Mouse (Mus musculus) embryonic facial prominence, embryonic 11.5 days (tissue): ENCODE data around the gene Trmt10a. TPM values are rescaled to one million over a fixed set of nuclear protein-coding genes. Genes with fewer than 3 reads are reported as not detected.
A peak's percentile ranks its signal among the peaks of the same experiment; 100 is the strongest.

Experiments
- ATAC-seq: fragments of 200-750 bp; cut with Nextera tagmentation; replicated peaks from 2 replicates; pipeline ENCODE4 v1.8.0; 2017; ENCODE audit warnings: low read depth; ENCODE audit not compliant: insufficient number of reproducible peaks, low FRiP score, low TSS enrichment
- DNase-seq: peaks from one replicate; pipeline ENCODE4 v3.0.0-alpha.2; 2015; ENCODE audit warnings: low spot score
- H3K27ac ChIP-seq: fragments of 300-500 bp; sonication (generic); replicated peaks from 2 replicates; pipeline ENCODE4 v1.5.1; 2014; ENCODE audit warnings: mild to moderate bottlenecking, low read depth, low read length, control low read depth
- H3K27me3 ChIP-seq: fragments of 300-500 bp; sonication (generic); 2 replicates; pipeline ENCODE4 v1.6.1; 2014; ENCODE audit warnings: mild to moderate bottlenecking, low read length, moderate library complexity, mixed read lengths; ENCODE audit not compliant: control insufficient read depth, insufficient read depth
- H3K36me3 ChIP-seq: fragments of 300-500 bp; sonication (generic); replicated peaks from 2 replicates; pipeline ENCODE4 v1.6.1; 2014; ENCODE audit warnings: low read depth, mild to moderate bottlenecking, low read length, moderate library complexity, mixed read lengths; ENCODE audit not compliant: control insufficient read depth, insufficient read depth
- H3K4me1 ChIP-seq: fragments of 300-500 bp; sonication (generic); 2 replicates; pipeline ENCODE4 v1.6.1; 2014; ENCODE audit warnings: low read length, mixed read lengths; ENCODE audit not compliant: control insufficient read depth, insufficient read depth
- H3K4me2 ChIP-seq: fragments of 300-500 bp; sonication (generic); 2 replicates; pipeline ENCODE4 v1.6.1; 2014; ENCODE audit warnings: low read depth, mild to moderate bottlenecking, control low read depth, low read length, moderate library complexity
- H3K4me3 ChIP-seq: fragments of 300-500 bp; sonication (generic); 2 replicates; pipeline ENCODE4 v1.5.1; 2014; ENCODE audit warnings: low read depth, low read length, control low read depth
- H3K9ac ChIP-seq: fragments of 300-500 bp; sonication (generic); replicated peaks from 2 replicates; pipeline ENCODE4 v1.6.1; 2014; ENCODE audit warnings: mild to moderate bottlenecking, control low read depth, low read length
- H3K9me3 ChIP-seq: fragments of 300-500 bp; sonication (generic); replicated peaks from 2 replicates; pipeline ENCODE4 v1.6.1; 2016; ENCODE audit warnings: mild to moderate bottlenecking, low read length, inconsistent platforms, mixed read lengths; ENCODE audit not compliant: control insufficient read depth
- WGBS: fragments of 180-500 bp; shearing (Covaris S2); extraction: QIAGEN DNeasy Blood & Tissue Kit; methylation state at CpG from one replicate; pipeline ENCODE4 v1.1.7; 2014; 5-methylcytosine and 5-hydroxymethylcytosine counted together
- polyA plus RNA-seq: library from polyadenylated mRNA; unstranded; fragments of >200 nt; fragmentation: Nextera tagmentation; extraction: Ambion mirVana; gene quantifications from 2 replicates; pipeline ENCODE4 v1.2.1, GENCODE M21; 2014

Trmt10a gene
- 16.5 and 17.2 TPM in 2 replicates for polyA plus RNA-seq

- peak; percentile 98 for ATAC-seq
- H3K9me3 ChIP-seq = no peaks in the 10 kb centered on the region
- peak within 1 kb of the TSS; percentile 65 for H3K4me3 ChIP-seq
- H3K4me2 ChIP-seq = peak within 1 kb of the TSS; percentile 66
- WGBS = under 1% methylated on average over 70 of the region's 70 CpGs
- H3K36me3 ChIP-seq = no peaks in the 10 kb centered on the region
- no peaks in the 10 kb centered on the region for H3K27me3 ChIP-seq
- DNase-seq = peak; percentile 98
- no peaks in the 10 kb centered on the region for H3K4me1 ChIP-seq
- peak within 1 kb of the TSS; percentile 88 for H3K9ac ChIP-seq
- H3K27ac ChIP-seq = peak within 1 kb of the TSS; percentile 97
These were observed at the start of gene Trmt10a for GRCm38 (mm10) chr3:138143315-138144059. Trmt10a (plus strand) TSS chr3:138143448.

- no peak overlapping the region for H3K9ac ChIP-seq
- 68% methylated on average over 3 of the region's 3 CpGs for WGBS
- H3K4me1 ChIP-seq = no peaks in the 10 kb centered on the region
- H3K36me3 ChIP-seq = no peaks in the 10 kb centered on the region
- DNase-seq (no peak), ATAC-seq (no peak)
- H3K27ac ChIP-seq = no peak overlapping the region
- H3K4me2 ChIP-seq = no peak overlapping the region
- no peaks in the 10 kb centered on the region for H3K27me3 ChIP-seq
- H3K4me3 ChIP-seq = no peak overlapping the region
- no peaks in the 10 kb centered on the region for H3K9me3 ChIP-seq
These were observed 47.9 kb upstream of the Trmt10a start for GRCm38 (mm10) chr3:138095301-138095700.

- 67% methylated on average over 10 of the region's 10 CpGs for WGBS
- Histone ChIP-seq H3K27ac (no peak overlapping the region), H3K4me3 (no peak overlapping the region), H3K4me2 (no peak overlapping the region), H3K4me1 (no peaks in the 10 kb centered on the region), H3K27me3 (no peaks in the 10 kb centered on the region), H3K9ac (no peak overlapping the region), H3K36me3 (no peaks in the 10 kb centered on the region), H3K9me3 (no peaks in the 10 kb centered on the region)
- DNase-seq (peak; percentile 23), ATAC-seq (no peak)
These were observed 47.5 kb upstream of the Trmt10a start for GRCm38 (mm10) chr3:138095718-138096117.

GRCm38 (mm10) chr3:138096263-138097028 is 46.8 kb upstream of the Trmt10a start:
- no peak overlapping the region for H3K4me3 ChIP-seq
- H3K27me3 ChIP-seq = no peaks in the 10 kb centered on the region
- H3K4me1 ChIP-seq = no peaks in the 10 kb centered on the region
- no peak for ATAC-seq
- no peak for DNase-seq
- no peaks in the 10 kb centered on the region for H3K9me3 ChIP-seq
- no peaks in the 10 kb centered on the region for H3K36me3 ChIP-seq
- no peak overlapping the region for H3K4me2 ChIP-seq
- no peak overlapping the region for H3K27ac ChIP-seq
- H3K9ac ChIP-seq = no peak overlapping the region
- 88% methylated on average over 19 of the region's 19 CpGs for WGBS

- Histone ChIP-seq H3K4me2 (no peak overlapping the region), H3K4me3 (no peak overlapping the region), H3K4me1 (no peaks in the 10 kb centered on the region), H3K27me3 (no peaks in the 10 kb centered on the region), H3K9ac (no peak overlapping the region), H3K36me3 (no peaks in the 10 kb centered on the region), H3K9me3 (no peaks in the 10 kb centered on the region), H3K27ac (no peak overlapping the region)
- WGBS = 71% methylated on average over 1 of the region's 1 CpGs
- no peak for DNase-seq
- peak; percentile 48; the same call in 1 of the 2 replicates for ATAC-seq
These were observed 45.5 kb upstream of the Trmt10a start for GRCm38 (mm10) chr3:138097718-138098117.

GRCm38 (mm10) chr3:138101936-138102335 is 41.3 kb upstream of the Trmt10a start:
- Histone ChIP-seq H3K4me3 (no peak overlapping the region), H3K4me2 (no peak overlapping the region), H3K9me3 (no peaks in the 10 kb centered on the region), H3K36me3 (no peaks in the 10 kb centered on the region), H3K27ac (no peak overlapping the region), H3K9ac (no peak overlapping the region), H3K27me3 (no peaks in the 10 kb centered on the region), H3K4me1 (no peaks in the 10 kb centered on the region)
- DNase-seq (no peak), ATAC-seq (no peak)
- WGBS = 91% methylated on average over 4 of the region's 4 CpGs

GRCm38 (mm10) chr3:138103690-138104089 is 39.6 kb upstream of the Trmt10a start:
- H3K4me1 ChIP-seq = no peaks in the 10 kb centered on the region
- DNase-seq = no peak
- H3K9me3 ChIP-seq = no peaks in the 10 kb centered on the region
- H3K4me2 ChIP-seq = no peak overlapping the region
- ATAC-seq = no peak
- no peak overlapping the region for H3K27ac ChIP-seq
- H3K4me3 ChIP-seq = no peak overlapping the region
- WGBS = 94% methylated on average over 4 of the region's 4 CpGs
- no peaks in the 10 kb centered on the region for H3K27me3 ChIP-seq
- no peaks in the 10 kb centered on the region for H3K36me3 ChIP-seq
- no peak overlapping the region for H3K9ac ChIP-seq

- 72% methylated on average over 5 of the region's 5 CpGs for WGBS
- DNase-seq = no peak
These were observed 38.2 kb upstream of the Trmt10a start for GRCm38 (mm10) chr3:138105056-138105455.

More at GRCm38 (mm10) chr3:138105056-138105455, 38.2 kb upstream of the Trmt10a start:
- ATAC-seq = no peak
- Histone ChIP-seq H3K4me3 (no peak overlapping the region), H3K9ac (no peak overlapping the region), H3K4me1 (no peaks in the 10 kb centered on the region), H3K4me2 (no peak overlapping the region), H3K27me3 (no peaks in the 10 kb centered on the region), H3K9me3 (no peaks in the 10 kb centered on the region), H3K36me3 (no peaks in the 10 kb centered on the region), H3K27ac (no peak overlapping the region)
